Comparison of ENCODE assay signal across 23 mouse cellular contexts in genomic region chr1:192277801-192278385, GRCm38 (mm10).
DNase-seq lines count a peak whose midpoint lies in the region; ATAC-seq and TF ChIP-seq lines count a peak whose summit lies in the region.
"Had no signal": no experiment of that assay in that cellular context is flagged by ENCODE, and none has a peak within 500 bp of the region (broad histone marks: within the 10 kb centered on the region; RNA-seq: fewer than 3 reads in every experiment).

No protein-coding gene starts in this region.

- H3K4me2 ChIP-seq in embryonic facial prominence, embryonic 14.5 days (ENCODE audit: low read depth, low read length): no peak overlapping the region
- H3K4me2 ChIP-seq: embryonic facial prominence, embryonic 15.5 days; heart, embryonic 11.5 days; heart, embryonic 15.5 days; hindbrain, embryonic 13.5 days had no signal

- TF ChIP-seq POLR2A in brain, embryonic 14.5 days (IDR thresholded peaks at IDR 0.05; ENCODE audit: borderline replicate concordance, extremely low read depth, insufficient read depth, insufficient read length, poor library complexity, severe bottlenecking): no peak
- TF ChIP-seq POLR2A in thymus, adult 2 months (IDR thresholded peaks at IDR 0.05; ENCODE audit: control insufficient read depth, extremely low read depth, insufficient read depth, low read length, poor library complexity): no peak

- H3K27ac ChIP-seq in layer of hippocampus, adult 2 months: peak overlapping the region; percentile 62; the same call in 1 of the 2 replicates
- H3K27ac ChIP-seq in embryonic facial prominence, embryonic 14.5 days (replicated peaks; ENCODE audit: low read depth, low read length): no peak overlapping the region
- no peak overlapping the region for H3K27ac ChIP-seq in thymus, adult 2 months (ENCODE audit: control insufficient read depth, insufficient read depth, low read length)
- H3K27ac ChIP-seq: embryonic facial prominence, embryonic 15.5 days; forebrain, embryonic 10.5 days; heart, adult 2 months; heart, embryonic 15.5 days; hindbrain, embryonic 13.5 days had no signal

- H3K27me3 ChIP-seq in embryonic facial prominence, embryonic 14.5 days (replicated peaks; ENCODE audit: control insufficient read depth, insufficient read depth, low read length): no peaks in the 10 kb centered on the region
- no peaks in the 10 kb centered on the region for H3K27me3 ChIP-seq in thymus, adult 2 months (ENCODE audit: control insufficient read depth, insufficient read depth, low read length)
- H3K27me3 ChIP-seq: embryonic facial prominence, embryonic 15.5 days; heart, embryonic 15.5 days; hindbrain, embryonic 13.5 days had no signal

- no peak for ATAC-seq in embryonic facial prominence, embryonic 14.5 days (ENCODE audit: low read depth)
- ATAC-seq: activated CD4-positive, CD25-positive, alpha-beta regulatory T cell, adult 4 months; forebrain, embryonic 14.5 days; intestine, embryonic 16.5 days; Patski had no signal

- H3K36me3 ChIP-seq in embryonic facial prominence, embryonic 14.5 days (ENCODE audit: control insufficient read depth, insufficient read depth, low read length): no peaks in the 10 kb centered on the region
- no peaks in the 10 kb centered on the region for H3K36me3 ChIP-seq in thymus, adult 2 months (ENCODE audit: control insufficient read depth, insufficient read depth, low read length)
- H3K36me3 ChIP-seq: embryonic facial prominence, embryonic 15.5 days; forebrain, embryonic 10.5 days; heart, embryonic 15.5 days; hindbrain, embryonic 13.5 days had no signal

- no peaks in the 10 kb centered on the region for H3K4me1 ChIP-seq in embryonic facial prominence, embryonic 14.5 days (ENCODE audit: control insufficient read depth, insufficient read depth, low read length)
- H3K4me1 ChIP-seq in thymus, adult 2 months (replicated peaks; ENCODE audit: control insufficient read depth, insufficient read depth, low read length): no peaks in the 10 kb centered on the region
- H3K4me1 ChIP-seq: heart, embryonic 15.5 days had no signal

- H3K9me3 ChIP-seq in embryonic facial prominence, embryonic 14.5 days (ENCODE audit: control insufficient read depth, low read length): no peaks in the 10 kb centered on the region
- H3K9me3 ChIP-seq: embryonic facial prominence, embryonic 15.5 days; forebrain, embryonic 10.5 days; heart, embryonic 15.5 days; hindbrain, embryonic 13.5 days had no signal

- 54% methylated on average over 5 of the region's 5 CpGs for WGBS in embryonic facial prominence, embryonic 14.5 days
- 84% methylated on average over 5 of the region's 5 CpGs for WGBS in thymus, adult 2 months

- no peak for DNase-seq in layer of hippocampus, adult 2 months (ENCODE audit: low spot score in 2 of 2)
- DNase-seq in layer of hippocampus, adult 8-10 months (ENCODE audit: low spot score in 2 of 2): no peak
- DNase-seq in brain, embryonic 14.5 days (ENCODE audit: low read depth): peak; percentile 7
- DNase-seq in embryonic facial prominence, embryonic 14.5 days (ENCODE audit: low spot score): peak; percentile 23
- DNase-seq in retina, postnatal 1 day: peak; percentile 82
- DNase-seq in thymus, adult 2 months: no peak
- no peak for DNase-seq in gastrocnemius, postnatal 25 days
- DNase-seq: adrenal gland, postnatal 14 days; cerebellum, adult 2 months; cerebellum, postnatal 10 days; gastrocnemius, postnatal 10 days; heart, adult 2 months; heart, postnatal 14 days had no signal

- no peak overlapping the region for H3K4me3 ChIP-seq in layer of hippocampus, adult 2 months
- H3K4me3 ChIP-seq in embryonic facial prominence, embryonic 14.5 days (ENCODE audit: low read depth, low read length): no peak overlapping the region
- no peak overlapping the region for H3K4me3 ChIP-seq in thymus, adult 2 months (ENCODE audit: control insufficient read depth, insufficient read depth, low read length)
- H3K4me3 ChIP-seq: embryonic facial prominence, embryonic 15.5 days; erythroblast, embryonic 14.5 days; forebrain, embryonic 10.5 days; heart, adult 2 months; heart, embryonic 15.5 days; hindbrain, embryonic 13.5 days had no signal

- no peak for TF ChIP-seq CTCF in layer of hippocampus, adult 2 months (conservative IDR thresholded peaks at IDR 0.05)
- TF ChIP-seq CTCF in brain, embryonic 14.5 days (IDR thresholded peaks at IDR 0.05; ENCODE audit: borderline replicate concordance, extremely low read depth, insufficient read depth, insufficient read length): no peak
- no peak for TF ChIP-seq CTCF in thymus, adult 2 months (IDR thresholded peaks at IDR 0.05; ENCODE audit: borderline replicate concordance, control insufficient read depth, extremely low read depth, insufficient read depth, low read length, poor library complexity)

- H3K9ac ChIP-seq in embryonic facial prominence, embryonic 14.5 days (ENCODE audit: low read depth, low read length): no peak overlapping the region
- H3K9ac ChIP-seq: embryonic facial prominence, embryonic 15.5 days; heart, embryonic 15.5 days; hindbrain, embryonic 13.5 days had no signal

Comparison
In these comparisons a context has a peak if more than half of its experiments do, and no peak if none do; other contexts are left out.
1. DNase-seq: peak in brain, embryonic 14.5 days (single experiment), embryonic facial prominence, embryonic 14.5 days (single experiment) and retina, postnatal 1 day (single experiment); none in layer of hippocampus, adult 2 months (0 of 2), layer of hippocampus, adult 8-10 months (0 of 2), thymus, adult 2 months (single experiment) and gastrocnemius, postnatal 25 days (single experiment).